Mouse (Mus musculus): ENCODE data around the gene Arid3b.

Arid3b gene

GRCm38 (mm10) chr9:57748137-57748536, 88.5 kb downstream of the Arid3b start:
- DNase-seq (ENCODE audit: low spot score in 2 of 2) = peak in 1 of 2 experiments; percentile 52

GRCm38 (mm10) chr9:57747067-57747466, 89.5 kb downstream of the Arid3b start:
- no peak for DNase-seq (ENCODE audit: low spot score in 2 of 2)

GRCm38 (mm10) chr9:57744462-57745091, 92.0 kb downstream of the Arid3b start:
- no peak for DNase-seq (ENCODE audit: low spot score in 2 of 2)

Data from heart, adult 9 months (tissue).